Mouse (Mus musculus) kidney, adult 8-10 months (tissue): Measurements from ENCODE around the gene Bpgm.

ENCODE experiments used
- DNase-seq, 2 experiments: peaks; one replicate each; pipeline ENCODE4 v3.0.0; 2022

Bpgm gene

DNA sequence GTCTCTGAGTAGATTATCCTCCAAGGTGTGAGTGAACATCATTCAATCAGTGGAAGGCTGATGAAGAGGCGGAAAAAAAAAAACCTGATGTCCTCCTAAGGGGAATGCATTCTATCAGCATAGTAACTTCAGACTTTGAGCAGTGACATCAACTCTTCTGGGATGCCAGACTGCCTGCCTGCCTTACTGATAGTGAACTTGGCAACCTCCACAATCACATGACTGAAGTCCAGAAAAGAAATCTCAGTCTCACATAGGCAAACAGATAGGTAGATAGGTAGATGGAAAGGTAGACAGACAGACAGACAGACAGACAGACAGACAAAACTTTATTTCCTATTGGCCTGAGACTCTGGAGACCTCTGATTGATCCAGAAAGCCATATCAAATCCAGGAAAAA is 57.0 kb downstream of the Bpgm start:
- no peak for DNase-seq

DNA sequence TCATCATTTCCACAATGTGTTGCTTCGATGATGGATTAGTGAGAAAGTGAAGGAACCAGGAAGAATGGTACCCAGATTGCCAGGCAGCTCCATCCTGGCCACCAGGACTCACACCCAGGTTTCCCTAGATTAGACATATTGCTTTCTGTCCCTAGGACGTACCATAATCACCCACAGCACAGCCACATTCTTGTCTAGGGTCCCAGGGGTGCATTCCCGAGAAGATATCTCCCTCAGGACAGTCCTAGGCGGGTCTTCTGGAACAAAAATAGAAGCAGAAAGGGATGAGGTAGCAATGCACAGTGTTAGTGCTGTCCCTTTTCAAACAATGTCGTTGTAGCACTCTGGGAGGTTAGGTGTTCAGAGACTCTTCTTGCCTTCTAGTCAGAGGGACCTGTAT is 57.9 kb downstream of the Bpgm start:
- no peak for DNase-seq

GRCm38 (mm10) chr6:34542866-34543265 is 66.9 kb downstream of the Bpgm start:
- DNase-seq = peak in 1 of 2 experiments; percentile 3

GRCm38 (mm10) chr6:34543303-34544206 is 67.5 kb downstream of the Bpgm start:
- peak in 1 of 2 experiments; percentile 6 for DNase-seq

DNA sequence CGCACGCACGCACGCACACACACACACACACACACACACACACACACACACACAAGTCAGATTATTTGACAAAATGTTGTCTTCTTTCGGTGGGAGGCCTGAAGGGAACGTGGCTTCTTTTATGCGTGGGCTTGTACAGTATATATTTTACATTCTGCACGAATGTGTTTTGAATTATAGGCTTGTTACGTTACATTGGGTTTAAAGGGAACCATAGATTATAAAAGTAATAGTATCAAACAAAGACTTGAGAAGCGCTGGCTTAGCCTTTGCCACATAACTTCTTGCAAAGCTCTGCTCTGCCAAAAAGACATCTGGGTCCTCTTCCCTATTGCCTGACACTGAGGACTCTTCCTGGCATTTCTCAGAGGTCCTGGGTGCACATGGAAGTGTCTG is 68.2 kb downstream of the Bpgm start:
- DNase-seq = no peak

GRCm38 (mm10) chr6:34545286-34545685 is 69.3 kb downstream of the Bpgm start:
- DNase-seq = no peak

GRCm38 (mm10) chr6:34548406-34548990 is 72.5 kb downstream of the Bpgm start:
- no peak for DNase-seq

GRCm38 (mm10) chr6:34549017-34549416 is 73.0 kb downstream of the Bpgm start:
- DNase-seq = peak; percentile 15 to 63

GRCm38 (mm10) chr6:34552489-34553157 is 76.6 kb downstream of the Bpgm start:
- DNase-seq = no peak

DNA sequence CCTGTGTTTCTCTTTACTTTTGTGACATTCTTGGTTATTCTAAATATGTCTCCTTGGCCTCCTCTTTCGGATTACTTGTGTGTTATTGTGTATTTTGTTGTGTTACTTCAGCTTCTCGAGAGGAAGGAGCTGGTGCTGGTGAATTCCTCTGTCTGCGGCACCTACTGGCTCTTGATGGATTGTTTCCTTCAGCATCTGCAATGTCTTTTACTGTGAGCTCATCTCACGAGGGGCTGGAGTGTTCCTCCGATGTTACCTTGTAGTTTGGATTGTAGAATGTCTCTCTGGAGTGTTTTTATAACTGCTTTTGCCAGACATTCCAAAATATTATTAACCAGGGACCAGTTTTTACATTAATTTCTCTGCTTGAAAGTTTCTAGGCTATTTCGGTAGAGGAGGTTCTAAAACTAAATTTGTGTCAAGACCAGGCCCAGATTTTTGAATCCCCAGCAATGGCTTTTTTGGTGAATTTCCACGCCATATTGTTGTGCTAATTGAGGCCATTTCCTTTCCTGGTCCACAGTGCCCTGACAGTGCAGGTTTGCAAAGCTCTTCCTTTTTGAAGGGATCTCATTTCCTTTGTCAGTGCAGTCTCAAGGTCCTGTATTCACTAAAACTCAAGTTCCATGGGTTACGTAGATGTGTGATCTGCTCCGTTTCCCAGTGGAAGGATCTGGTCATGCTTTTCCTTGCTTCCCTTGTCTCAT is 78.4 kb downstream of the Bpgm start:
- DNase-seq = no peak
